Mouse (Mus musculus): ENCODE results near the gene Sulf2. TPM values are rescaled to one million over a fixed set of nuclear protein-coding genes. Genes with fewer than 3 reads are reported as not detected.
A peak's percentile ranks its signal among the peaks of the same experiment; 100 is the strongest.

Gene Sulf2
- total RNA-seq, 1 experiment from 2014 or later: 3.0 TPM

GRCm38 (mm10) chr2:166180744-166181508 lies 25.5 kb upstream of the Sulf2 start:
- peak; percentile 48 to 52; a peak in 3 of 4 replicates for ATAC-seq (replicated peaks in 1 of 2; ENCODE audit: insufficient read depth in 1 of 2, low FRiP score in 2 of 2, low TSS enrichment in 1 of 2, low read depth in 1 of 2, poor library complexity in 2 of 2, severe bottlenecking in 2 of 2)

DNA sequence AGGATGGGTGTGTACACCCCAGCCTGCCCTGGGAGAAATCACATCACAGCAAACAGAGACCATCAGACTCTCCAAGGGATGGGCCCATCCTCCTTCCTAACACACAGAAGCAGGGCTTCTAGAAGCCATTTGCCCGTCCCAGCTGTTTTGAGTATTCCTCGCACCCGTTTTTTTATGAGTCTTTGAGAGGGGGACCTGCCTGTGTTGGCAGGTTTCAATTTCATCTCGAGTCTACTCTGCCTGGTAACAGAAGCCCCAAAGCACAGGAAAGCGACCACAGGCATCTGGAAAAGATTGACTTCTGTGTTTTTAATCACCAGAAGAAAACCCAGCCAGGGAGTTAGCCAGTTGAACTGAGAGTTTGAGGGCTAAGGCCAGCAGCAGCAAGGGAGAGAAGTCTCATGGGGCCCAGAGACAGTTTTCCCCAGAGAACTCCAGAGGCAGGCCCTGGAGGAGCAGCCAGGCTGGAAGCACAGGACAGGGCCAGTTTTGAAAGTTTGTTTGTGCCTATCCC lies 24.7 kb upstream of the Sulf2 start:
- ATAC-seq (replicated peaks in 1 of 2; ENCODE audit: insufficient read depth in 1 of 2, low FRiP score in 2 of 2, low TSS enrichment in 1 of 2, low read depth in 1 of 2, poor library complexity in 2 of 2, severe bottlenecking in 2 of 2): no peak

DNA sequence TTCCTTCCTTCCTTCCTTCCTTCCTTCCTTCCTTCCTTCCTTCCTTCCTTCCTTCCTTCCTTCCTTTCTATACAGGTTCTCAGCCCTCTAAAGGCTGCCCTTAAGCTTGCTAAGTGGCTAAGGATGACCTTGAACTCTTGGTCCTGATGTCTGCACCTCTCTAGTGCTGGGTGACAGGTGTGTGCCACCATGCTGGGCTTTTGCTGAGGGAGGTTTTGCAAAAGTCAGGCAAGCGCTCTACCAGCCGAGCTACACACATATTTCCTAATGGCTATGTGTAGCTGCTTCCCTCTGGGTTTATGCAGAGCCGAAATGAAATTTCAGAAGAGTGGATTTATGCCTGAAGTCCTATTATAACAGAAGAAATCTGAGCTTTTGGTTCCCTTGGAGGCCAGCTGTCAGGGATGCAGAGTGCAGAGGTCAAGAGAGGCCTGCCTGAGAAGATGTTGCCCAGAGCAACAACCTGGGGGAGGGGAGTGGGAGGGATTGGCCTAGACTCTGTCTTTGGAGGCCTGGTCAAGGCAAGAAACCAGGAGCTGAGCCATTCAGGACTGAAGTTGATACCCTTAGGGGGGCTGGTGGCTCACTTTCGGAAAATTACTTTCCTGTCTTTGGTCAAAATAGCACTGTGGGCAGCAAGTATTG lies 24.1 kb upstream of the Sulf2 start:
- ATAC-seq (replicated peaks in 1 of 2; ENCODE audit: insufficient read depth in 1 of 2, low FRiP score in 2 of 2, low TSS enrichment in 1 of 2, low read depth in 1 of 2, poor library complexity in 2 of 2, severe bottlenecking in 2 of 2): no peak

- ATAC-seq (replicated peaks in 1 of 2; ENCODE audit: insufficient read depth in 1 of 2, low FRiP score in 2 of 2, low TSS enrichment in 1 of 2, low read depth in 1 of 2, poor library complexity in 2 of 2, severe bottlenecking in 2 of 2): no peak
These were observed 20.2 kb upstream of the Sulf2 start for GRCm38 (mm10) chr2:166175552-166176136.

- peak in 1 of 2 experiments; percentile 71; a peak in 1 of 4 replicates for ATAC-seq (replicated peaks in 1 of 2; ENCODE audit: insufficient read depth in 1 of 2, low FRiP score in 2 of 2, low TSS enrichment in 1 of 2, low read depth in 1 of 2, poor library complexity in 2 of 2, severe bottlenecking in 2 of 2)
These were observed 19.7 kb upstream of the Sulf2 start for GRCm38 (mm10) chr2:166175145-166175544.

DNA sequence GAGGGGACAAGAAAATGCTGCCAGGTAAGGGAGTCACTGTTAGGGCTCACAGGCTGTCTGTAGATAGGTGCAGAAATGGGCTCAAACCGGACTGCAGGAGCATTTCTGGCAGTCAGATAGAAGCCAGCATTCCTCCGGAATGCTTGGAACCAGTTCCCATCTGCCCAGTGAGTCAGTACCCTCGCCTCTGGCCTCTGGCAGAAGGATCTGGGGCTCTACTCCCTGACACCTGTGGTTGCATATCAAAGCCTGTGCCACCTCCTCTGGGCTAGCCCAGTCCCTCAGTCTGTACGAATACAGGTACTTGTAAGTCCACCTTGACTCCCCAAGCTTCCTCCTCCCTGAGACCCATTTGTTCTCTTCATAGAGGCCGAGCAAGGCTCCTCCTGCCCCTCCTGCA lies 17.7 kb upstream of the Sulf2 start:
- ATAC-seq (replicated peaks in 1 of 2; ENCODE audit: insufficient read depth in 1 of 2, low FRiP score in 2 of 2, low TSS enrichment in 1 of 2, low read depth in 1 of 2, poor library complexity in 2 of 2, severe bottlenecking in 2 of 2): no peak

- ATAC-seq (replicated peaks in 1 of 2; ENCODE audit: insufficient read depth in 1 of 2, low FRiP score in 2 of 2, low TSS enrichment in 1 of 2, low read depth in 1 of 2, poor library complexity in 2 of 2, severe bottlenecking in 2 of 2): no peak
These were observed 14.7 kb upstream of the Sulf2 start for GRCm38 (mm10) chr2:166170173-166170572.

DNA sequence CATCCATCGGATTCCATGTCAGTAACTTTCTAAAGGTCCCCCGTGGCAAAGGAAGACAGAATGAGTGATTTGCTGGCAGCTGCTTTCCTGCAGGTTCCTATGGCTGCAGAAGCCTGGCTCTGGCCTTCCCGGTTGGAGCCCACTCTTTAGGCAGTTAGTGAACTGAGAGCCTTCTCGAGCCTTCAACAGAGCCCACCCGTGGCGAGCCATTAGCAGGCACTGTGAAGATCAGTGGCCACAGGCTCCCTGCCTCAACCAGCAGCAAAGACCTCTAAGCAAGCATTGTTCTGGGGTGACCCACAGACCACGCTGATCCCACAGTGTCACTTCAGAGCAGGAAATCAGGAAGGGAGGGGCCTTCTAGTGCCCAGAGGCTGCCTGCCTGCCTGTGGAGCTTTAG lies 13.4 kb upstream of the Sulf2 start:
- no peak for ATAC-seq (replicated peaks in 1 of 2; ENCODE audit: insufficient read depth in 1 of 2, low FRiP score in 2 of 2, low TSS enrichment in 1 of 2, low read depth in 1 of 2, poor library complexity in 2 of 2, severe bottlenecking in 2 of 2)

DNA sequence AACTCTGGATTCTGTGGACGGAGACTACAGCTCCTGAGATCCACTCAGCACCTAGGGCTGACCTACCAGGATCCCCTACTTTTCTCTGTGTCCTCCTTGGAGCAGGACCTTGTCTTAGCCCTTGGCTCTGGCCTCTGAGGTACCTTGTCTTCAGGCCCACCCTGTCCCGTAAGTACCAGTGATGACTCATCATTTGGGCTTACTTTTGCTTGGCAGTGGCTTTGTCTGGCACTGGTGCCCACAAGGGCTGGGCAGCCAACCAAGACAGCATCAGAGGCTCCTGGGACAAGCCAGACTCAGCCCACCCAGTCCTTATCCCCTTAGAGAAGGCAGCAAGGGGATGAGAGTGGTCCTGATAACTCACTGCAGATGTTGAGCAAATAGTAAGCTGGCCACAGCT lies 11.9 kb upstream of the Sulf2 start:
- peak; percentile 40 to 71; a peak in 2 of 4 replicates for ATAC-seq (replicated peaks in 1 of 2; ENCODE audit: insufficient read depth in 1 of 2, low FRiP score in 2 of 2, low TSS enrichment in 1 of 2, low read depth in 1 of 2, poor library complexity in 2 of 2, severe bottlenecking in 2 of 2)

DNA sequence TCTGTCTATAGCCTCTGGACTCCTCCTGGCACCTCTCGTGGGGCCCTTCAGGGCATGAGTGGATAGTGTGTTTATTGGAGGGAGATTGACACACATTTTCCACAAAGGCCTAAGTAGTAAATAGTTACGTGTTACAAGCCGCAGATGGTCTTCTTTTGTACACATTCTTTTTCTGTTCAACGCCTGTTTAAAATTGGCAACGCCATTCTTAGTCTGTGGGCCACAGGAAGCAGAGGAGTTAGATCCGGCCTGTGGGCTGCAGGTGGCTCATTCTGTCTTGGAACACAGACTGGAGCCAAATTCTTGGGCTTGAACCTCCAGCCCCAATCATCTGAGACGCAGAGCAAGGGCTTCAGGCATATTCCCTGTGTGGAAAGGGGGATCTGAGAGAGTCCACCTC lies 9.9 kb upstream of the Sulf2 start:
- no peak for ATAC-seq (replicated peaks in 1 of 2; ENCODE audit: insufficient read depth in 1 of 2, low FRiP score in 2 of 2, low TSS enrichment in 1 of 2, low read depth in 1 of 2, poor library complexity in 2 of 2, severe bottlenecking in 2 of 2)

DNA sequence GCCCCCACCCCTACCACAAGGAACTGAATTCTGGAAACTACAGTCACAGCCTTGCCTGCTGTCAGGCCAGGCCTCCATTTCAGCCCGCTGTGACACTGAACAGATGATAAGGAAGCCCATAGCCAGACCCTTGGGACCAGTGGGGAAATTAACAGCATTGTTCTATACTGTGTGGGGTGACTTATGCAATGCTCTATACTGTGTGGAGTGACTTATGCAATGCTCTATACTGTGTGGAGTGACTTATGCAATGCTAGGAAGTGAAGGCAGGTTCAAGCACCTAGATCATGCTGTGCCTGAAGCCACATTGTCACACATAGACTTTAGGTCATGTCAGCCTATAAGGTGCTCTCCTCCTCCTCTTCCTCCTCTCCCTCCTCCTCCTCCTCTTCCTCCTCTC lies 9.1 kb upstream of the Sulf2 start:
- ATAC-seq (replicated peaks in 1 of 2; ENCODE audit: insufficient read depth in 1 of 2, low FRiP score in 2 of 2, low TSS enrichment in 1 of 2, low read depth in 1 of 2, poor library complexity in 2 of 2, severe bottlenecking in 2 of 2): no peak

GRCm38 (mm10) chr2:166163917-166164316 lies 8.5 kb upstream of the Sulf2 start:
- ATAC-seq (replicated peaks in 1 of 2; ENCODE audit: insufficient read depth in 1 of 2, low FRiP score in 2 of 2, low TSS enrichment in 1 of 2, low read depth in 1 of 2, poor library complexity in 2 of 2, severe bottlenecking in 2 of 2): no peak

- no peak for ATAC-seq (replicated peaks in 1 of 2; ENCODE audit: insufficient read depth in 1 of 2, low FRiP score in 2 of 2, low TSS enrichment in 1 of 2, low read depth in 1 of 2, poor library complexity in 2 of 2, severe bottlenecking in 2 of 2)
These were observed 7.8 kb upstream of the Sulf2 start for GRCm38 (mm10) chr2:166163252-166163651.

DNA sequence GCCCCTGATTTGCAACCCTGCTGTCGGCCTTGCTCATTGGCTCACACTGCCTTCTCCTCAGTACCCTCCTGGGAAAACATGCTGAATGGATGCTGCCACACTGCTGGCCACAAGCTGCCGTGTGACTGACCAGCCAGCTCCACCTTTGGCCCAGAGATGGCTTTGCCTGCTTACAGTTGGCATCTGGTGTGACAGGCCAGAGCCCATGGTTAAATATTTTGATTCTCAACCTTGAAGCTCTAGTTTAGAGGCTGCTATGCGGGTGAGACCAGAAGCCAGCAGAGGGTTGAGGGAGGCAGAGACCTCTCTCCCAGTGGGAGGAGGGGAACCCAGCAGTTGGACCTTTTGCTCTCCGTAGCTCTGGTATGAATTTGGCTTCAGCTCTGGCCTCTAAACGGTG lies 6.7 kb upstream of the Sulf2 start:
- ATAC-seq (replicated peaks in 1 of 2; ENCODE audit: insufficient read depth in 1 of 2, low FRiP score in 2 of 2, low TSS enrichment in 1 of 2, low read depth in 1 of 2, poor library complexity in 2 of 2, severe bottlenecking in 2 of 2): no peak

GRCm38 (mm10) chr2:166159276-166159675 lies 3.8 kb upstream of the Sulf2 start:
- no peak for ATAC-seq (replicated peaks in 1 of 2; ENCODE audit: insufficient read depth in 1 of 2, low FRiP score in 2 of 2, low TSS enrichment in 1 of 2, low read depth in 1 of 2, poor library complexity in 2 of 2, severe bottlenecking in 2 of 2)

- no peak for ATAC-seq (replicated peaks in 1 of 2; ENCODE audit: insufficient read depth in 1 of 2, low FRiP score in 2 of 2, low TSS enrichment in 1 of 2, low read depth in 1 of 2, poor library complexity in 2 of 2, severe bottlenecking in 2 of 2)
These were observed 2.5 kb upstream of the Sulf2 start for GRCm38 (mm10) chr2:166157767-166158561.

DNA sequence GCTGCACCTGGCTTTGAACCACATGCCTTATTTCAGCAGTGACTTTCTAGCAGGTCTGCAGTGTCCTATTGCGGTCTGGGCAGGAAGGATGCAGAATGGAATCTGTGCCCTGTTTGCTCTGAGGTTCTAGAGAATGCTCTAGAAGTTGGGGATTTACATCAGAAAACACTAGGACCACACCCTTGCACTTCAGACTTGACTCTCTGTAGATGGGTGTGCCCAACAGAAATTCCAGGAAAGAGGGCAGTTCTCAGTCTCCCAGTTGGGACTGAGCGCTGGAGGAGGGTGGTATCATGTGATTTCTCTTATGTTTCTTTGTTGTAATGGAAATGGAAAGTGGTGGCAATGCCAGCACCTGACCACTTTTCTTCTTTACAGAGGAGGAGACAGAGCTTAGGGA lies 1.7 kb upstream of the Sulf2 start:
- ATAC-seq (replicated peaks in 1 of 2; ENCODE audit: insufficient read depth in 1 of 2, low FRiP score in 2 of 2, low TSS enrichment in 1 of 2, low read depth in 1 of 2, poor library complexity in 2 of 2, severe bottlenecking in 2 of 2): no peak

DNA sequence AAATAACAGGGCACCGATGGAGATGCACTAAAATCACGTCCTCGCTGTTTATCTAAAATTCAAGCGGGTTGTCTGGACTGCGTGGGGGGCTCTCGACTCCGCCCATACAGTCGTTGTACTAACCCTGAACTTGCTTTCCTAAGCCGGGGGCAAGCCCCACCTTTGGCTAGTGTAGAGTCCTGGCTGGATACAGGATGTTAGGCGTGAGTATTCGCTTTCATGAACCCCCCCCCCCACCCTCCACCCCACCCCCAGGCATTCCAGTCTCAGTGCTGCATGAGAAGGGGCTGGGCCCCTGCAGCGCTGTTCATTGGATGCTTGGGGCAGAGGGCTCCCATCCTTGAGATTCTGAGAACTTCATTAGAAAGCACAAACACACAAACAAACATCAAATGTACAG lies 659 bp upstream of the Sulf2 start:
- ATAC-seq (replicated peaks in 1 of 2; ENCODE audit: insufficient read depth in 1 of 2, low FRiP score in 2 of 2, low TSS enrichment in 1 of 2, low read depth in 1 of 2, poor library complexity in 2 of 2, severe bottlenecking in 2 of 2): no peak

All from hematopoietic stem cell, adult 5-6 weeks (primary cell).